Mouse (Mus musculus) liver, adult 2 months (tissue): ENCODE data around the gene Gm43638.

Experiments
- CTCF ChIP-seq: fragments of 200-500 bp; IDR thresholded peaks from 2 replicates; pipeline ENCODE4 v1.5.1; 2011; ENCODE audit warnings: low read depth, low read length, control low read depth
- POLR2A ChIP-seq: fragments of 200-500 bp; IDR thresholded peaks from 2 replicates; pipeline ENCODE4 v1.6.1; 2011; ENCODE audit warnings: low read length, control low read depth; ENCODE audit not compliant: insufficient read depth; ENCODE audit errors: extremely low read depth

GRCm38 (mm10) chr5:87425676-87426075 is 60.9 kb downstream of the Gm43638 start:
- no peak for TF ChIP-seq CTCF
- no peak for TF ChIP-seq POLR2A
